Mouse (Mus musculus) layer of hippocampus, adult 9-10 months (tissue): ENCODE results near the gene Olfr160.

ENCODE experiments used
- DNase-seq: peaks from one replicate; pipeline ENCODE4 v3.0.0; 2022; ENCODE audit warnings: low spot score

Olfr160 gene

DNA sequence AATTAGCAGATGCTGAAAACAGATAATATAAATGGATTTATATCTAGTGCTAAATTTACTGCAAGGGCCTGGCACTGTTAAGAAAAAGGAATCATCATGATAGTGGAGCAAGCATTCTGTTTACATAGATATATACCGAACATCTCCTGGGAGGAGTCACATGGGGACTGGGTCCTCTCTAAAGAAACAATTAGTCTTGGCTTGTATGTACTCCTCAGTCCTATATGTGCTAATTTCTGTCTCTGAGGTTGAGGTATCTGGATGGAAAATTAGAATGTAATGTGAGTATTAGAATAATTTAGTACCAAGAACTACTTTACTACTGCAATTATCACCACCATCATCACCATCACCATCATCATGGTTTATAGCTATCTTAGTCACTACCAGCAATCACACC lies at the start of gene Olfr160:
Olfr160 (minus strand) TSS at position 101 of the 400 bp plus-strand sequence.
- no peak for DNase-seq

DNA sequence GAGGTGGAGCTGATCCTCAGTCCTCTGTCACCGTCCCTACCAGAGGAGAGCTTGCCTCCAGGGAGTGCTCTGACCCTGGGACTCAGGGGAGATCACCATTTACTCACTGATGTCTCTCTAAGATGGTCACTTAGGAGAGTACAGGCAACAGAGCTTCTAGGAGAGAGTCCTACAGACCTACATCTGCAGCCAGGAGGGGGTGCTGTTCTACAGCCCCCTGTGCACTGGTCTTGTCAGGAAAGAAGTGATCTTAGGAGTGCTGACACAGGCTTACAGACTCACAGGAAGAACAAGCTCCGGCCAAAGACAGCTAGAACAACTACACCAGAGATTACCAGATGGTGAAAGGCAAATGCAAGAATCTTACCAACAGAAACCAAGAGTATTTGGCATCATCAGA lies 46.5 kb upstream of the Olfr160 start:
- DNase-seq, result no peak

- DNase-seq, result no peak
These were observed 45.7 kb upstream of the Olfr160 start for GRCm38 (mm10) chr9:37761728-37762127.

DNA sequence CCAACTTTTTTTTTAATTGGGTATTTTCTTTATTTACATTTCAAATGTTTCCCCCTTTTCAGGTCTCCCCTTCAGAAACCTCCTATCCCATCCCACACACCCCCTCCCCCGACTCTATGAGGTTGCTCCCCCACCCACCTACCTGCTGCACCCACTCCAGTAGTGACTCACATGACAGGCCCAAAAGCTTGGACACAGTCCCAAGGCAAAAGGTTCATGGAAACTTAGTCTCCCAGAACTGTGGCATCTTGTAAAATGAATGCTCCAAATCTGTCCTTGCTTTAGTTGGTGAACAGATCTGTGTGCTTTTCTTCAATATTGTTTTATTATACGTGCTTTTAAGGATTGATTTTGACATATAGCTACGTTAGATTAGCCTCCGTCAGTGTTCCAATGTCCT lies 36.0 kb upstream of the Olfr160 start:
- no peak for DNase-seq

GRCm38 (mm10) chr9:37751467-37751866 lies 35.4 kb upstream of the Olfr160 start:
- no peak for DNase-seq

GRCm38 (mm10) chr9:37750319-37751075 lies 34.4 kb upstream of the Olfr160 start:
- no peak for DNase-seq

- DNase-seq, result no peak
These were observed 28.8 kb upstream of the Olfr160 start, which contains the start of gene Olfr874 for GRCm38 (mm10) chr9:37744806-37745205. Olfr874 (plus strand) TSS chr9:37745106.

DNA sequence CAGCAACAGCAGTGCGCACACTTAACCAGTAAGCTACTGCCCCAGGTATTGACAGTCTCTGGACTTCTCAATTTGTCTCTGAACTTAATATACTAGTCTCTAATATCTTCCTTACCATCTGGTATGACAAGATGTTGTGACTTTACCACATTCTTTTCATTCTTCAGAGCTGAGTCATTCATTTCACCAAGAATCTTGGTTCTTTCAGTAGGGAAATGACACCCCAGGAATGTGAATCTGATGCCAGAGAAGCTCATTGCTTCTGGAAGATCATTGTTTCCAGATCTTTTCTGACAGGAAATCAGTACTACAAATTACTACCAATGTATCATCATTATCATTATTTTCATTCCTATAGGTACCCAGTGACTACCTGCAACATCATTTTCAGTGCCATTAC lies 18.3 kb upstream of the Olfr160 start:
- no peak for DNase-seq

DNA sequence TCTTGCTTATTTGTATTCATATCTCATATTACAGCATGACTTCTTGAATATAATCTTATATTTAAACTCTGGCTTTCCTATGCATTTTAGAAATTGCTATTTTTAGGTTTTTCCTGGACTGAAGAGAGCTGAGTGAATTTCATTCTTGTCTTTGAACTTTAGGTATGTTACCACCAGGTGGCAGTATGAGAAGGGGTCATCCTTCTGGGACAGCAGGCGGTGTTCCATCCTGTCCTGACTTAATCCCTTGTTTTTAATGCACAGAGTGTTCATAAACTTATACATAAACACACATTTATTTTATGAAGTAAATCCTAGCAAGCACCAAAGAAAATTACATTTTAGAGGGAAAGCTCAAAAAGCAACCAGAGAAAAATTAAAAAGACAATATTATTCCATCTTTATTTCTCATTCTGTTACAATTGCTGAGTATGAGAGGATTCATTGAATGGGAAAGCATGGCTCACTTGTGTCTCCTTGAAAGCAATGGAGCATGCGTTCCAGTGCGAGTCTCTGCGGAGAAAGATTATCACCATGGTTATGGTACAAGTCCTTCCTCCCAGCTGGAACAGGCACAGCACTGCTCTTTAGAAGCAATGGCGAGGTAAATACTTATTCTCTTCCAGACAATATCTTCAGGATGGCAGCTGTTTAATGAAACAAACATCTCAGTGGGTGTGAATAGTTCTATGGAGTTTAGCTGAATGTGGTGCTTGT lies 25.9 kb downstream of the Olfr160 start:
- no peak for DNase-seq

GRCm38 (mm10) chr9:37687941-37688303 lies 28.1 kb downstream of the Olfr160 start:
- no peak for DNase-seq

GRCm38 (mm10) chr9:37687288-37687940 lies 28.6 kb downstream of the Olfr160 start:
- DNase-seq, result peak; percentile 32

- DNase-seq, result no peak
These were observed 34.9 kb downstream of the Olfr160 start for GRCm38 (mm10) chr9:37681123-37681522.

- peak; percentile 16 for DNase-seq
These were observed 40.8 kb downstream of the Olfr160 start for GRCm38 (mm10) chr9:37675287-37675686.

GRCm38 (mm10) chr9:37670261-37670660 lies 45.8 kb downstream of the Olfr160 start:
- no peak for DNase-seq

GRCm38 (mm10) chr9:37669678-37670077 lies 46.4 kb downstream of the Olfr160 start:
- DNase-seq, result no peak

GRCm38 (mm10) chr9:37669115-37669514 lies 46.9 kb downstream of the Olfr160 start, which contains the start of gene Panx3:
Panx3 (minus strand) TSS chr9:37669235.
- no peak for DNase-seq

GRCm38 (mm10) chr9:37666045-37666444 lies 50.0 kb downstream of the Olfr160 start:
- no peak for DNase-seq

DNA sequence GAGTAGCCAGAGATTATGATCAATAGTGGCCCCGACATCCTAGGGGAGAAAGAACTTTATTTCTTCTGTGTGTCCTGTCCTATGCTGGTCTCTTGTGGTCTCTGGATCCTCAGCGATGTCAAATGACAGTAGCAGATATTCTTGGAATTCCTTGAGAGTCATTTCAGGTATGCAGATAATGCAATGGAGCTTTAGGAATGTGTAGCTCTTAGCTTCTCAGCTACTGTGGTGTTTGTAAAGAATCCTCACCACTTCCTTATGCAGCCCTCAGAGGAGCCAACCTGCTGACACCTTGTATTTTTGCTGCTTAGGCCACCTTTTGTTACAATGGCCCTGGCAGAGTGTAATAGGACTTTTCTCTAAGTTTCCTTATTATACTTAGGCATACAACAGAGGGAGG lies 51.4 kb downstream of the Olfr160 start:
- DNase-seq, result no peak

- DNase-seq, result no peak
These were observed 52.8 kb downstream of the Olfr160 start for GRCm38 (mm10) chr9:37663210-37663609.

DNA sequence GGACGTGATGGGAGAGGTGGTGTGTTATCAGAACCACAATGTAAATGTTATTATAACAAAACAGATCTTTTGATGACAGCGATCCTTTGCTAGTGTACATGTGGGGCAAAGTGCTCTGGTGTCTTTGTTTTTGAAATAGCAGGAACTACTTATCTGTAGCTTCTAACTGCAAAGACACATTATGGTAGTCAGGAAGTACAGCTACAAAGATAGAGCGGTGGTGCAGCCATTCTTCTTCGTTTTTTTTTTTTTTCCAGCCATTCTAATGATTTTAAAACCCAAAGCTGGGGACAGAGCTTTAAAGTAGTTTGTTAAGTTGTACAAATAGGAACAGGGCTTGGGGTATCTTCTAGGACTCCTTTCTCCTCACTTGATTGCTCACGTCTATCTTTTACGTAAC lies 56.6 kb downstream of the Olfr160 start:
- DNase-seq, result no peak
